Mouse (Mus musculus): ENCODE measurements at regions not wholly inside any gene's neighbourhood (a gene's known extent, or its start where the extent isn't known, plus 50 kb on each side); places are given as distances from the start of the nearest gene placed in this dataset.

DNA sequence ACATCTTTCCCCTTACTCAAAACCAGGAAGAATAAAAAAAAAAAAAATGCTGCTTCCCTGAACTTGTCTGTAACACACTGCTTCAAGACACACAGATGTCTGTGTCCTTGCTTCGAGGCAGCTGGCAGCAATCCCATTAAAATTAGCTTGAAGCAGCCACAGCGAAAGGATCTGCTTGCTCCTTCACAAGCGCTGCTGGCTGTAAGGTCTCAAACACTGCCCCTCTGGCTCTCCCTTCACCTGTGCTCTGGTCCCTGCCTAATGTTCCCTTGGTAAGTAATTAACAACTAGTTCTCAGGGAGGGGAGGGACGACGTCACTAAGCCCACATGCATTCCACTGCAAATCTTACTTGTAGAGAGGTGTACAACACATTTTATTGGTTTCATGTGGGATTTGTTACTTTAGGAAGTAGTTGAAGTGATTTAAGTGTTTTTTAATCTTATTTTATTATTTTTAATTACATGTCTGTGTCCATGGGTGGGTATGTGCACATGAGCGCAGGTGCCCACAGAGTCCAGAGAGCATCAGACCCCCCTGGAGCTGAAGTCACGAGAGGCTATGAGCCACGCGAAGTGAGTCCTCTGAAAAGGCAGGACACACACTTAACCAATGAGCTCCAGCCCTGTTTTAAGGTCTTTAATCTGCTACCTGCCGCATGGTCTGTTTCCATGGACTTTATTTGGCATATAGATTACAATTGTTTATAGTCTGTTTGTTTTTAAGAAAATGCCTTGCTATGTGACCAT lies 61.1 kb upstream of the Cers6 start:
- intact Hi-C loops (cut with DNase I), result no loop called here
- DNase-seq, result no peak

DNA sequence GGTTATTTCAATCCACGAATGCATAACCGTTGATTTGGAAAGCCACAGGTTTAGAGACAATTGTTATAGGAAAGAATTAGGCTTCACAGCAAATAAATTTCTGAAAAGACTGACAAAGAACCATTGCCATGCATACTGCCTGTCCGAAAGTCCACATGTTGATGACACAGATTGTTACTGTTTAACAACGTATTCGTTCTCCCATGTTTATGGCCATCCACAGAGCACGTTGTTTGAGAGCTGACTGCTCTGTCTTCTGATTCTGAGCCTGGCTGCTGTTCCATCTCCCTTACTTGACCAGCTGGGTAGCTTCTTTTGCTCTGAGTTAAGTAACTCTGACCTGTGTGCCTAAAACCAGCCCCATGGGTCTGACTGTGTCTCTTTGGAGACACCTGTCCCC lies 57.1 kb upstream of the Cers6 start:
- intact Hi-C loops (cut with DNase I), result no loop called here
- no peak for DNase-seq

DNA sequence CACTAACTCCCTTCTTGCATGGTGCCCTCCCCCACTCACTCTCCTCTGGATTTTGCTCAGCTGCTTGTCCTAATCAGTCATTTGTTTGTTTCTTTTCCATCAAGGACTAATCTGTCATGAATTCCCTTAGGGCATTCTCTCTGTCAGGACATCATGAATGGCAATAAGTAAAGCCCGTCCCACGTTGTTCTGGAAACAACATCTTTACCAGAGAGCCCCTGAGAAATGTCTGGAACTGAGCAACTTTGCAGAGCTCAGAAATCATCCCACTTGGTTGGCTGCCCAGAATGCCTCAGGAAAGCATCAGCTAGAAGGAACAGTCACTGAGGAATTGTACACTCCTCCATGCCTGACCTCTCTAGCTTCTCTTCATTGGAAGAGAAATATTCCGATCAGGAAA lies 55.4 kb upstream of the Cers6 start:
- DNase-seq, result peak in 1 of 2 experiments; percentile 43
- intact Hi-C loops (cut with DNase I), result no loop called here

DNA sequence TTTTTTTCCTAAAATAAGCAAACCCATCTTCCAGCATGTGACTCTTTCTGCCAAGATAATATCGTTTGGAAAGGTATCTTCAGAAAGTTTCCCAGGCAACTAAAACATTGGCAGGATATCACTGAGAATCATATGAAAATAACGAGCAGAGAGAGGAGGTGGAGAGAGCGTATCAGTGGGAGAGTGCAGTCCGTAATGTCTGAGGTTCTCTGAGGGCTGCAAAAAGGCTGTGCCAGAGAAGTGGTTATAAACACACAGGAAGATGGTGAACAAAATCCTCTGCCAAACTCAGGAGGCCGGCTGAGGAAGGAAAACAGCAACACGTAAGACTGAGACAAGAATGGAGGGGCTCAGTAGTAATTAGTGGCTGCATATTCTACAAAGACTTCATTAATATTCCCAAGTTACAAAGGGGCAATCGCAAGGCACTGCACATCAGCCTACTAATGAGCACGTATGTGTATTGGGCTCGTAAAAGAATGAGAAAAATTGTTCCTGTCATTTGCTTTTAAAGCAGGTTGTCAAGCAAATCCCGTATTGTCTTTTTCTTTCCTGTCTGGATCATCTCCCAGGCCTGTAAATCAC lies 54.8 kb upstream of the Cers6 start:
- intact Hi-C loops (cut with DNase I), result no loop called here
- DNase-seq, result no peak
